Mouse (Mus musculus) hindbrain, embryonic 14.5 days (tissue): ENCODE results near the gene Rac3. TPM values are rescaled to one million over a fixed set of nuclear protein-coding genes. Genes with fewer than 3 reads are reported as not detected.
"Not testable (repeated sequence)": the region's sequence is repeated elsewhere in the genome, so short reads cannot be mapped to it uniquely, and the experiment has no call there.

Source experiments
- ATAC-seq: fragments of 200-750 bp; cut with Nextera tagmentation; 2 replicates; pipeline ENCODE4 v1.8.0; 2017; ENCODE audit warnings: moderate number of reproducible peaks, mild to moderate bottlenecking, moderate TSS enrichment, moderate library complexity; ENCODE audit not compliant: low FRiP score
- DNase-seq: peaks from one replicate; pipeline ENCODE4 v3.0.0-alpha.2; 2015; ENCODE audit warnings: low spot score
- H3K27ac ChIP-seq: fragments of 300-500 bp; sonication (generic); 2 replicates; pipeline ENCODE4 v1.5.1; 2014; ENCODE audit warnings: mild to moderate bottlenecking, moderate library complexity
- H3K27me3 ChIP-seq: fragments of 300-500 bp; sonication (generic); 2 replicates; pipeline ENCODE4 v1.6.1; 2014; ENCODE audit warnings: mild to moderate bottlenecking, low read length, mixed read lengths; ENCODE audit not compliant: control insufficient read depth, insufficient read depth
- H3K36me3 ChIP-seq: fragments of 300-500 bp; sonication (generic); replicated peaks from 2 replicates; pipeline ENCODE4 v1.6.1; 2014; ENCODE audit not compliant: control insufficient read depth, insufficient read depth
- H3K4me1 ChIP-seq: fragments of 300-500 bp; sonication (generic); replicated peaks from 2 replicates; pipeline ENCODE4 v1.6.1; 2014; ENCODE audit warnings: antibody characterized with exemption, low read length, mixed read lengths; ENCODE audit not compliant: control insufficient read depth, insufficient read depth
- H3K4me2 ChIP-seq: fragments of 300-500 bp; sonication (generic); replicated peaks from 2 replicates; pipeline ENCODE4 v1.6.1; 2014; ENCODE audit warnings: mild to moderate bottlenecking, moderate library complexity
- H3K4me3 ChIP-seq: fragments of 300-500 bp; sonication (generic); replicated peaks from 2 replicates; pipeline ENCODE4 v1.5.1; 2014; ENCODE audit warnings: mild to moderate bottlenecking, low read length
- H3K9ac ChIP-seq: fragments of 300-500 bp; sonication (generic); 2 replicates; pipeline ENCODE4 v1.6.1; 2014
- H3K9me3 ChIP-seq: fragments of 300-500 bp; sonication (generic); 2 replicates; pipeline ENCODE4 v1.6.1; 2016; ENCODE audit warnings: low read length; ENCODE audit not compliant: control insufficient read depth
- WGBS: fragments of 180-500 bp; shearing (Covaris S2); extraction: QIAGEN DNeasy Blood & Tissue Kit; methylation state at CpG from one replicate; pipeline ENCODE4 v1.1.7; 2014; 5-methylcytosine and 5-hydroxymethylcytosine counted together
- polyA plus RNA-seq: library from polyadenylated mRNA; unstranded; fragments of >200 nt; fragmentation: Nextera tagmentation; extraction: Ambion mirVana; gene quantifications from 2 replicates; pipeline ENCODE4 v1.2.1, GENCODE M21; 2014

The Rac3 gene
- polyA plus RNA-seq, 1 experiment from 2014 or later = 124 TPM

DNA sequence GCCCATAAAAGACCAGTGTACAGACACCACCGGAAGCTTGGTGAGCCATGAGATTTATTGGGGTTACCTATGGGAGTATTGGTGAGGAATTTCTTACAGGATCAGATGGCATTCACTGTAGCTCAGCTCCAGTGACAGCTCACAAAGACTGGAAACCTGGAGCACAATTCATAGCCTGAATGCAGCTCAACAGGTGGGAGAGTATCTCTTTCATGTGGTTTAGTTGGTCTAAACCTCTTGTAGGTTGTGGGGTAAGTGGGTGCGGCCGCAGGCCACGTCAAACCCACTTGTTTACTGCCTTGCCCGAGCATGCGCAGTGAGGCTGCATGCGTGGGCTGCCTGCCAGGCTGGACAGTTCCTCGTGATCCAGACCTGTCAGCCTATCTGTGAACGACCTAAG lies 39.0 kb downstream of the Rac3 start:
- ATAC-seq (no peak), DNase-seq (no peak)
- Histone ChIP-seq H3K9me3 (0 out of 2 replicates have a peak, but pooled peaks cover 7% of the 10 kb centered on the region), H3K27me3 (no peaks in the 10 kb centered on the region), H3K4me2 (no peak overlapping the region), H3K27ac (no peak overlapping the region), H3K9ac (no peak overlapping the region), H3K4me3 (no peak overlapping the region), H3K36me3 (no peaks in the 10 kb centered on the region), H3K4me1 (no peaks in the 10 kb centered on the region)
- WGBS = 90% methylated on average over 9 of the region's 9 CpGs

DNA sequence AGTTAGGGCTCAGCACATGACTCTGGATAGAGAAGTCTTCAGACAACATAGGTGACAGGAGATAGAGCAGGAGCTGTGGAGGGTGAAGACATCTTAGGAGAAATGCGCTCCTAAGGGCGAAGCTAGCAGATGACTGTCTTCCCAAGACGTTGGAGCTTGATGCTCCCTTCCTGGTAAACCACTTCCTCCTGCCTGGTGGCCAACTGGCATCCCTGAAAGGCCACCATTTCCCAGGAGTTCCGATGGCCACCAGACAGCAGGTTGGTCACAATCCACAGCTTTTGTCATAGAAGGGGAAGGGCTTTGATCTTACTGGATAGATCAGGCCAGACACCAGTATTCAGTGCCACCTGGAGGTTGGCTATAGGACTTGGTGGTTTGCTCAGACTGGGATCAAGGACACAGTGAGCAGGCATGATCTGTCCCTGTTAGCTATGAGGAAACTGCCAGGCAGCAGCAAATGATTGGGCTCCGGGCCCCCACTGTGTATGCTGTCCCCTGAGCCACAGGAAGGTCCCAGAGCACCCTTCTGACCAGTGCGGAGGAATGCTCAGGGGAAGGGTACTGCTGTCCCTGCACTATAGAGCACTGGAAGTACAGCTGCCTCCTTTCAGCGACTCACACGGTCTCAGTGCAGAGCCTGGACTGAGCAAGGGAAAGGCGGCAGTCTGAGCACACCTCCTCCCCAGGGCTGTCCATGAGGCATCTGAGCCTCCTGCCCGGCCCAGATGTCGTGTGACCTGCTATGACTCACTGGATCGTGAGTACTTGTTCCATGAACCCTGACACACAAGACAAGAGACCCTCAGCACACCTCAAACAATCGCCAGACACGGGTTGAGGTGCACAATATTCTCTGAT lies 40.8 kb downstream of the Rac3 start:
- DNase-seq = no peak

DNA sequence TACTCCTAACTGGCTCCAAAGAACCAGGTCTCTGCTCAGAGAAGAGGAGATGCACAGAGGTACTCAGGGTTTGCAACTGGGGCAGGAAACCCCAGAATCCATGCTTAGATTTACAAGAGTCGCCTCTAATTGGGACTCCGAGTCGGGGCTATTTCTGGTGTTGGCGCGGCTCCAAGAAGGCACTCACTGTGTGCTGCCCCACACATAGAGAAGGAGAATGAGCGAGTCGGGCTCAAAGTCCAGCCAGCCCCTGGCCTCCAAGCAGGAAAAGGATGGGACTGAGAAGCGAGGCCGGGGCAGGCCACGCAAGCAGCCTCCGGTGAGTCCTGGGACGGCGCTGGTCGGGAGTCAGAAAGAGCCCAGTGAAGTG lies 41.4 kb downstream of the Rac3 start, which contains the start of gene Hmga1b:
Hmga1b (plus strand) TSS at position 123 of the 370 bp plus-strand sequence.
- not testable (repeated sequence) for H3K27ac ChIP-seq, DNase-seq, H3K4me2 ChIP-seq, H3K4me3 ChIP-seq, H3K9ac ChIP-seq, H3K9me3 ChIP-seq, ATAC-seq, H3K36me3 ChIP-seq, H3K4me1 ChIP-seq, H3K27me3 ChIP-seq
- 20% methylated on average over 14 of the region's 14 CpGs for WGBS

More for the DNA sequence above, 40.8 kb downstream of the Rac3 start:
- WGBS = 71% methylated on average over 14 of the region's 14 CpGs
- Histone ChIP-seq H3K27ac (no peak overlapping the region), H3K4me2 (no peak overlapping the region), H3K9ac (no peak overlapping the region), H3K4me1 (no peaks in the 10 kb centered on the region), H3K4me3 (no peak overlapping the region), H3K9me3 (0 out of 2 replicates have a peak, but pooled peaks cover 7% of the 10 kb centered on the region), H3K36me3 (no peaks in the 10 kb centered on the region), H3K27me3 (no peaks in the 10 kb centered on the region)
- ATAC-seq = no peak

DNA sequence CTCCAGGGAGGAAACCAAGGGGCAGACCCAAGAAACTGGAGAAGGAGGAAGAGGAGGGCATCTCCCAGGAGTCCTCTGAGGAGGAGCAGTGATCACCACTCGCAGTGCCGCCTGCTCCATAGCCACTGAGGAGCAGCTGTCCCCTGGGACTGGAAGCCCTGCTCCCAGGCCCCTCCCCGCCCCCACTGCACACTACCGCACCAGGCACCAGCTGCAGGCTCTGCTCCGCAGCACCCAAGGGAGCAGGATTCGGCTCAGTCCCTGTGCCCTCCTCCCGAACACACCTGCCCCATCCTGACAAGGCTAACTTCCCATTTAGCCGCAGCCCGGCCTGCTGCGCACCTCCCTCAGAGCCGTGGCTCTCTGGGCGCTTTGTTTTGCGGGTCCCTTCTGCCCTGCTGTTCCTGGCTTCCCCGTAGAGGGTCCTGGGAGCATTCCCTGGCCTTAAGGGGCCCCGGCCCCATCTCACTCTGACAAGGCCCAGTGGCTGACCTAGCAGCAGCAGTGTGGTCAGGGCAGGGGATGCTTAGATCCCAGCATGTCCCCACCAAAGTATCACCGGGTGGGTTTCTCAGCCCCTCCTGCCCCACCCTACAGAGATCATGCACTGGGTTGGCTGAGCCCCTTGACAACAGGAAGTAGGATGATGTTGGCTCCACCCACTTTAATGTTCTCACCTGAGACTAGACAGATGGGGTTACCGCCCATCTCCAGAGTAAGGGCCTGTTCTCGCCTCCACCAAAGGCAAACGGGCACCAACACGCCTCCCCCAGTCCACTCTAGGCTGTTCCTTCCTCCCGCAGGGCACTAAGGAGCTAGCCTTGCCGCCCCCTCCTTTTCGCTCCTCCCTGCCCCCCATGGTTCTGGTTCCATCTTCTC lies 42.1 kb downstream of the Rac3 start:
- not testable (repeated sequence) for H3K9ac ChIP-seq, H3K27ac ChIP-seq, DNase-seq, H3K9me3 ChIP-seq, H3K4me1 ChIP-seq, H3K4me3 ChIP-seq, H3K27me3 ChIP-seq, H3K36me3 ChIP-seq, H3K4me2 ChIP-seq
- WGBS = 7% methylated on average over 8 of the region's 23 CpGs
- ATAC-seq = peak; percentile 24; the same call in 1 of the 2 replicates

DNA sequence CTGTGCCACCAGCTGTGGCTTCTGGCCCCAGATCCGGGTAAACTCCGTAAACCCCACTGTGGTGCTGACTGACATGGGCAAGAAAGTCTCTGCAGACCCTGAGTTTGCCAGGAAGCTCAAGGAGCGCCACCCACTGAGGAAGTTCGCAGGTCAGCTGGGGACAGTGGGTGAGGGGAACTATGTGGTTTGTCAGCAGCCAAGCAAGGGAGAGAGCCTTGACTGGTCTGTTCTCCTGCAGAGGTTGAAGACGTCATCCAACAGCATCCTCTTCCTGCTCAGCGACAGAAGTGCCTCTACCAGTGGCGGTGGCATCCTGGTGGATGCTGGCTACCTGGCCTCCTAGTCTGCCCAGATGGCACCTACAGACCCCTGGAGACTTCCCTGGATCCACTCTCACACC lies 45.8 kb downstream of the Rac3 start:
- not testable (repeated sequence) for H3K4me2 ChIP-seq, H3K27ac ChIP-seq, H3K9me3 ChIP-seq, H3K4me1 ChIP-seq, H3K4me3 ChIP-seq, H3K36me3 ChIP-seq, DNase-seq, H3K9ac ChIP-seq, H3K27me3 ChIP-seq, ATAC-seq
- 76% methylated on average over 4 of the region's 7 CpGs for WGBS

DNA sequence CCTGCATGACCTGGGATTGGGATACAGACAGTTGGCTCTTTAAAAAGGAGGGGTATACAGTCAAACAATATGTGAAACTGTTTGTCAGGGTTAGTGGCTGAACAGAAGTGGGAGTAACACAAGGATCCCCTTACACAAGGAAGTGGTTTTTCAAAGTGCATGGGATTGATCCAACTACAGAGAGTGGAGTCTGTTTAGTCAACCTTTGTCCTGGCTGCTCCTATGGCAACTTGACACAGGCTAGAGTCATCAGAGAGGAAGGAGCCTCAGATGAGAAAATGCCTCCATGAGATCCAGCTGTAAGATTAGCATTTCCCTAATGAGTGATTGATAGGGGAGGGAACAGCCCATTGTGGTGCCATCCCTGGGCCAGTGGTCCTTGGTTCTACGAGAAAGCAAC lies 46.9 kb downstream of the Rac3 start:
- WGBS = 55% methylated on average over 1 of the region's 1 CpGs
- DNase-seq (no peak), ATAC-seq (no peak)
- Histone ChIP-seq H3K4me2 (no peak overlapping the region), H3K27ac (no peak overlapping the region), H3K27me3 (no peaks in the 10 kb centered on the region), H3K9ac (no peak overlapping the region), H3K36me3 (no peaks in the 10 kb centered on the region), H3K4me3 (no peak overlapping the region), H3K4me1 (no peaks in the 10 kb centered on the region), H3K9me3 (no peaks in the 10 kb centered on the region)

DNA sequence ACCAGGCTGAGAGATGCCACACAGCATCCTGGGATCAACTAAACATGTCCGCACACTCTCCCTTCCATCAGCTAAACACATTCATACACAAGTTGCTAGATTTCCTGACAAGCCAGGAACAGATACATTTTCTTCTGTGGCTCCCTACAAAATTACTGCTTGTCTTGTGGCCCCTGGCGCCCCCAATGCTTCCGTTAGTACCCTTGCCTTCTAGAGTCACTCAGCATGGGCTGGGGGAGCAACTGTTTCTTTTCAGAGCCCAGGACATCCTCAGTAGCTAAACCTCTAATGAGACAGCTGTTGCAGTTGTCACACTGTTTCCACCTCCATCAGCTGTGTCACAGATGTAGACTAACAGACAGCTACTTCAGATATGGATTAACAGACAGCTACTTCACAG lies 51.5 kb downstream of the Rac3 start:
- DNase-seq (no peak), ATAC-seq (no peak)
- Histone ChIP-seq H3K4me3 (no peak overlapping the region), H3K36me3 (no peaks in the 10 kb centered on the region), H3K9ac (no peak overlapping the region), H3K9me3 (no peaks in the 10 kb centered on the region), H3K27ac (no peak overlapping the region), H3K27me3 (no peaks in the 10 kb centered on the region), H3K4me2 (no peak overlapping the region), H3K4me1 (peaks cover 4% of the 10 kb centered on the region; the same call in 1 of the 2 replicates)
- WGBS = 77% methylated on average over 3 of the region's 3 CpGs
